8 mouse cellular contexts compared by ENCODE assay signal in genomic region chr8:110716075-110716474, GRCm38 (mm10). TPM values are rescaled to one million over a fixed set of nuclear protein-coding genes. Genes with fewer than 3 reads are reported as not detected.
DNase-seq lines count a peak whose midpoint lies in the region; ATAC-seq and TF ChIP-seq lines count a peak whose summit lies in the region.

No protein-coding gene starts in this region.

- ATAC-seq in kidney, embryonic 14.5 days (ENCODE audit: low FRiP score, low TSS enrichment): no peak
- ATAC-seq in limb, embryonic 14.5 days (ENCODE audit: low FRiP score, low read depth): peak; percentile 28; the same call in 1 of the 2 replicates
- no peak for ATAC-seq in monocyte, adult 5-6 weeks (replicated peaks; ENCODE audit: insufficient number of reproducible peaks, low FRiP score, low TSS enrichment, poor library complexity, severe bottlenecking)

- peak; percentile 59 for DNase-seq in kidney, adult 11 months
- peak; percentile 72 for DNase-seq in cerebellum, adult 8-10 months
- peak; percentile 61 to 72 for DNase-seq in heart, adult 2 months
- peak; percentile 32 to 52 for DNase-seq in kidney, adult 8-10 months
- peak; percentile 84 for DNase-seq in limb, embryonic 14.5 days (ENCODE audit: low spot score)
- peak; percentile 81 for DNase-seq in skeletal muscle tissue, adult 2 months (ENCODE audit: low read depth, low spot score)

- no peaks in the 10 kb centered on the region for H3K79me2 ChIP-seq in heart, adult 2 months (replicated peaks; ENCODE audit: control insufficient read depth, insufficient read depth, low read length)

- no peak for TF ChIP-seq CTCF in heart, adult 2 months (IDR thresholded peaks at IDR 0.05)

- H3K36me3 ChIP-seq in kidney, embryonic 14.5 days (ENCODE audit: control insufficient read depth, insufficient read depth, low read length): peaks cover 20% of the 10 kb centered on the region
- peaks cover 4% of the 10 kb centered on the region for H3K36me3 ChIP-seq in heart, adult 2 months (ENCODE audit: control insufficient read depth, insufficient read depth, low read length)
- peaks cover 18% of the 10 kb centered on the region for H3K36me3 ChIP-seq in limb, embryonic 14.5 days (ENCODE audit: control insufficient read depth, insufficient read depth, low read length)

- no peak overlapping the region; the same call in 1 of the 2 replicates for H3K9ac ChIP-seq in kidney, embryonic 14.5 days (ENCODE audit: low read depth, low read length)
- peak overlapping the region; percentile 7; the same call in 1 of the 2 replicates for H3K9ac ChIP-seq in heart, adult 2 months (ENCODE audit: low read depth, low read length)
- H3K9ac ChIP-seq in limb, embryonic 14.5 days (ENCODE audit: low read depth, low read length, severe bottlenecking): no peak overlapping the region

- TF ChIP-seq EP300 in heart, adult 2 months (IDR thresholded peaks at IDR 0.05; ENCODE audit: insufficient read depth, low read depth, low read length): peak; percentile 23; the same call in 1 of the 2 replicates

- intact Hi-C loops in heart, adult 2 months (cut with DNase I): no loop called here

- H3K27me3 ChIP-seq in kidney, embryonic 14.5 days (ENCODE audit: control insufficient read depth, insufficient read depth, low read length): no peaks in the 10 kb centered on the region
- no peaks in the 10 kb centered on the region for H3K27me3 ChIP-seq in heart, adult 2 months (ENCODE audit: control insufficient read depth, insufficient read depth, low read length)
- H3K27me3 ChIP-seq in limb, embryonic 14.5 days (ENCODE audit: control insufficient read depth, insufficient read depth, low read length): no peaks in the 10 kb centered on the region

- peaks cover 60% of the 10 kb centered on the region for H3K4me1 ChIP-seq in kidney, embryonic 14.5 days (ENCODE audit: control insufficient read depth, insufficient read depth, low read length)
- peaks cover 43% of the 10 kb centered on the region for H3K4me1 ChIP-seq in heart, adult 2 months (ENCODE audit: control insufficient read depth, insufficient read depth, low read length)
- H3K4me1 ChIP-seq in limb, embryonic 14.5 days (ENCODE audit: control insufficient read depth, insufficient read depth, low read length): peaks cover 63% of the 10 kb centered on the region

- H3K4me3 ChIP-seq in kidney, embryonic 14.5 days (ENCODE audit: low read length): no peak overlapping the region
- H3K4me3 ChIP-seq in heart, adult 2 months: no peak overlapping the region
- no peak overlapping the region for H3K4me3 ChIP-seq in limb, embryonic 14.5 days (replicated peaks; ENCODE audit: low read length)

- no peak overlapping the region for H3K27ac ChIP-seq in kidney, embryonic 14.5 days (ENCODE audit: low read depth, low read length)
- peak overlapping the region; percentile 72 for H3K27ac ChIP-seq in heart, adult 2 months
- peak overlapping the region; percentile 77 for H3K27ac ChIP-seq in limb, embryonic 14.5 days (replicated peaks; ENCODE audit: low read depth, low read length)

- no peak overlapping the region for H3K4me2 ChIP-seq in kidney, embryonic 14.5 days (replicated peaks; ENCODE audit: low read depth, low read length)
- H3K4me2 ChIP-seq in limb, embryonic 14.5 days (replicated peaks; ENCODE audit: low read depth, low read length, severe bottlenecking): no peak overlapping the region

- no peak for TF ChIP-seq POLR2A in heart, adult 2 months (IDR thresholded peaks at IDR 0.05; ENCODE audit: insufficient read depth, low read depth, low read length)
- TF ChIP-seq POLR2A in limb, embryonic 14.5 days (IDR thresholded peaks at IDR 0.05; ENCODE audit: borderline replicate concordance, extremely low read depth, insufficient read depth, insufficient read length): no peak

- no peaks in the 10 kb centered on the region for H3K9me3 ChIP-seq in kidney, embryonic 14.5 days (ENCODE audit: control insufficient read depth, low read length)
- H3K9me3 ChIP-seq in limb, embryonic 14.5 days (ENCODE audit: control insufficient read depth, low read length): no peaks in the 10 kb centered on the region

- WGBS in kidney, embryonic 14.5 days: 55% methylated on average over 4 of the region's 4 CpGs
- 45% methylated on average over 4 of the region's 4 CpGs for WGBS in heart, adult 2 months
- 57% methylated on average over 4 of the region's 4 CpGs for WGBS in limb, embryonic 14.5 days

RNA-seq across cellular contexts. Expression of gene Mtss1l, which starts 5.2 kb away (rescaled TPM):
- polyA plus RNA-seq in kidney, embryonic 14.5 days (2014; fragmentation: Nextera tagmentation; extraction: Ambion mirVana): 11.2 and 11.4 TPM in 2 replicates
- total RNA-seq in heart, adult 2 months (2021): 10 to 100 TPM; 38.8 to 39.6 TPM
- 34.3 and 39.7 TPM in 2 replicates for polyA plus RNA-seq in heart, adult 2 months (2012; rRNA removed)
- 78.7 and 115 TPM in 2 replicates for polyA plus RNA-seq in limb, embryonic 14.5 days (2012; rRNA removed)
- polyA plus RNA-seq in limb, embryonic 14.5 days (2014; fragmentation: Nextera tagmentation; extraction: Ambion mirVana): 19.1 and 28.0 TPM in 2 replicates
- total RNA-seq in monocyte, adult 5-6 weeks (2017): 0.32 to 1.2 TPM (median 1.1 TPM) in 3 replicates
